Mouse (Mus musculus): ENCODE measurements around the gene Gabarap. TPM values are rescaled to one million over a fixed set of nuclear protein-coding genes. Genes with fewer than 3 reads are reported as not detected.

The Gabarap gene
- 100 to 1,000 TPM; 433 to 450 TPM for polyA plus RNA-seq (2017; shearing (Covaris generic))

DNA sequence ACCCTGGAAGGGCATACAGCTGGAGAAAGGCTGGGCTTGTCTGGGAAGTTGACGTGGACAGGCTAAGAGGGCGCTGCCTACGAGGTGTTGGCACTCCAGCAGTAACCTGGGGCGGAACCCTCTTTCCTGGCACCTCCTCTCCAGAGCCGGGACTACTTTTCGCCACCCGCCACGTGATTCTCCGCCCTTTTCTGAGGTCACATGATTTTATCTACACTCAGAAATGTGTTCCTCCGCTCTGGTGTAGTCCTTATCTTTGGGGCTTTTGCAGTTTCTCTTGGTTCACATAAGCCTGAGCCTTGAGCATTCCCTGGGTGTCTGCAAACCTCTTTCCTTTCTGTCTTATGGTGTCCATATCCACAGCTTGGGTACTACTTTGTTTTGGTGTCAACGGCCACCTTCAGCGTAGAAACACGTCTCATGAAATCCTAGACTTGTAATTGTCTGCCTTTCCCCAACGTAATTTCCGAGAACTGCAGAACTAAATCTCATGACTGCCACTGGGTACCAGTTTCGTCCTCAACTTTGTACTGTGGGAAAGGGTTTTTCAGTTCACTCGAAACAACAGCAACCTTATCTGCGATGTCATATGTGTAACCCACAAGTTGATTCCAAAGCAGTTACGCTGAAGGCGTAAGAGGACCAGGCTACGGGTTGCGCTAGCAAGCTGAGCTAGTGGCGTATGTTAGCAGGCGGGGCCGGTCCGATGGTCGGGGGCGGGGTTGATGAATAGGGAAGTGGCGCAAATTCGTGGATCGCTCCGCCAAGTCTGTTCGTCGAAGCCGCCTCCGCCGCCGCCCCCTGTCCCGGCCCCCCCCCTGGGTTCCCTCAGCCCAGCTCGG, at the start of gene Gabarap:
Gene Gabarap (plus strand): TSS at position 294 of the 842 bp plus-strand sequence.

DNA sequence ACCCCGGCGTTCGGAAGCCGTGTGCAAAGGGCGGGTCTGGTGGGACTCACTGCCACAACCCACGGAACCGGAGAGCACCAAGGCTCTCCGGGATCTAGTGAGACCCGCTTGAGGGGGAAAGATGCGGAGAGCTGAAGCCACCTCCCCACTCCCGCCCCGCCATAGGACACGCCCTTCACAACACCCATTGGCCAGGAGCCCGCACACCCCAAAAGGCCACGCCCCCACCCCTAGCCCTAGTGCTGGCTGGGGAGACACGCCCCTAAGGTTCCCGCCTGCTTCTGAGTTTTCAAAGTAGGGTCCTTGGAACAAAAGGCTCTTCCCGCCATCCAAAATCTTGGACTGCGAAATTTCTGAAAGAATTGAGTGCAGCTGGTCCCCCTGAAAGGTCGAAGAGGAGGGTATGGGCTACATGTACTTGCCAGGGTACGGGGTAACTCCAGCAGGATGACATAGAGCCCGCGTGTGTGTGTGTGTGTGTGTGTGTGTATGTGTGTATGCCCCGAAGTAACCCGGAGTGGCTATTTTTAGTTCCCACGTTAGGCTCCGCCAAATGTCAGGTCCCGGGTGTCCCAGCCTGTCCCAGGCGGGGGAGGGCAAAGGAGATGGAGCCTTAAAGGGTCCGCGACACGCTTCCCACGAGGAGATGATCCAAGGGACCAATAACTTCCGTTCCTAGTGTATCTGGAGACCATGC, 42.7 kb upstream of the Gabarap start, which contains the start of gene Slc2a4:
Gene Slc2a4 (minus strand): TSS at position 123 of the 697 bp plus-strand sequence.

DNA sequence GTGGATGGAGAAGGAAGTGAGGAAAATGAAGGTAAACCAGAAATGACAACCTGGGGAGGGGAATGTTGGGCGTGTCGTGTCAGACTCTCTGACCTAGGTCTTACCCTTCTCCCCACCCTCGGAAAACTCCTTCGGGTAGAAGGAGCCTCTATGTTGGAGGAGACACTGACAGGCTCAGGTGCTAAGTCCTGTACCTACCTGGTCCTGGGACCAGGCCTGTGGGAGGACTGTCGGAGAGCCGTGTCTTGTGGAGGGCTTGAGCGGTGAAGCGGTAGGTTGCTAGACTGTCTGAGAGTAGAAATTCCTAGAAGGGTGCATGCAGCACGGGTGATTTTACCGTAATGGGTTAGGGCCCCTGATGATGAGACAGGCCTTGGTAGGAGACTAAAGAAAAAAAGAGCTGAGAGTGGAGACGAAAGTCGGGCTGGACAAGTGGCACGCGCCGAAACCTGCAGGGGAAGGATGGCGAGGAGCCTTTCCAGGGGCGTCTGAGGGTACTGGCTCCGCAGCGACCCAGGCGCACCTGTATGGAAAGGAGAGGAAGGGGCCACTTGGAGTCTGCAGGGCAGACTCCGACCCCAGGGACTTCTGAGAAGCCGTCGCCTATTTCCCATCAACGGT, 26.2 kb upstream of the Gabarap start, which contains the start of gene Cldn7:
Gene Cldn7 (plus strand): TSS at position 130 of the 621 bp plus-strand sequence.

DNA sequence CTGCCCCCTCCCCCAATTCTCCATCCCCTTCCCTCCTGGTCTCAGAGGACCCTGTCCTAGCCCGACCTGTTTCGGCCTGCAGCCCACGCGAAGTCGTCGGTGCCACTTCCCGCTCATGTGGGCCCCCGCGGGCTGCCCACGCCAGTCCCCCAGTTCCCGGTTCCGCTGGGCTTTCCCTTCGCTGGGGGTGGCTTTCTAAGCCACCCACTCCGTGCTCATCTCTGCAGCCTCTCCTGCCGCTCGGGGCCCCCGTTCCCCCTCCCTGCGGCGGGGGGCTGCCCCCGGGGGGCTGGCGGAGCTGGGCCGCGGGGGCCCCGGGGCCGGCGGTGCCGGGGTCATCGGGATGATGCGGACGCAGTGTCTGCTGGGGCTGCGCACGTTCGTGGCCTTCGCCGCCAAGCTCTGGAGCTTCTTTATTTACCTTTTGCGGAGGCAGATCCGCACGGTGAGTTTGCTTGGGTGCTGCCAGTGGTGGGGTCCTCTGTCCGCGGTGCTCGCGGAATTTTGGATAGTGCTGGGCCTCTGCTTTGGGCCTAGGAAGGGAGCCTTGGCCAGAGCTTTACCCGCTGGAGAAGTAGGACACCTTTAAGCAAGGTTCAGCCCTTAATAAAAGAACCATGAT, 9.7 kb upstream of the Gabarap start, which contains the start of gene Ctdnep1:
Gene Ctdnep1 (plus strand): TSS at position 16 of the 622 bp plus-strand sequence.

DNA sequence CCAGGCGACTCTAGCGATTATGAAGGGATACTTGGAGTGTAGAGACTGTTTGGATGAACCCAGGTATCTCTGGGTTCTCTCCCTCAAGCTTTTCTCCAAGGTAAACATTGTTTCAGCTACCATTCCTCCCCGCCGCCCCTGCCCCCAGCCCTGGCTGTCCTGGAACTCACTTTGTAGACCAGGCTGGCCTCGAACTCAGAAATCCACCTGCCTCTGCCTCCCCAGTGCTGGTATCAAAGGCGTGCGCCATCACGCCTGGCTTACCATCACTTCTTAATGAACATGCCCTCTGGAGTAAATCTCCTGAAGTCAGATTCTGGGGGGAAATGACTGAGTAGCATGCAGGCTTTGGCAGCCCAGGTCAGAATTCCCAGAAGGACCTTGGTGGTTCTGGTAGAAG, 8.7 kb upstream of the Gabarap start, which contains the start of gene Elp5:
Gene Elp5 (minus strand): TSS at position 293 of the 400 bp plus-strand sequence.

DNA sequence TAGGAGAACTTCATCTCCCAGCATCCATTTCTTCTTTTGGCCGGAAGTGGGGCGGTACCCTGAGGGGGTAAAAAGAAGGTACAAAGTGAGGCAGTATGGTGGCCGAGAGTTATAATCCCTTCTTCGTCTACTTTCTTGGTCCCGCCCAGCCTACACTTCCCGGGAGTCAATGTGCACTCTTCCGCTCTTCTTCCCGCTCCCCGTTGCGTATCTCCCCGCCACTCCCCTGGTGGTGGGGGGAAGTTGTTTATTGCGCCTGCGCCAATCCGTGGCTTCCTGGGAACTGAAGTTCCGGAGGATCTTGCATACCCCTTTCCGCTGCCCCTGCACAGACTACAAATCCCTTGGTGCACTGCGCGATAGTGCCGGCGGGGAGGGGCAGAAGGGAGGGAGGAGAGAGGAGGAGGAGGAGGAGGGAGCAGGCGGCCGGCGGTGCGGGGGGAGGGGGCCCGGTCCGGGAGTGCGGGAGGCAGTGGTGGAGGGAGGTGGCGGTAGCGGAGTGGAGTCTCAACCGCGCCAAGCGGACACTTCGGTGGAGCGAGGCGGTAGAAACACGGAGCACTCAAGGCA, 4.5 kb downstream of the Gabarap start, which contains the start of gene Phf23:
Gene Phf23 (plus strand): TSS at position 387 of the 570 bp plus-strand sequence.

DNA sequence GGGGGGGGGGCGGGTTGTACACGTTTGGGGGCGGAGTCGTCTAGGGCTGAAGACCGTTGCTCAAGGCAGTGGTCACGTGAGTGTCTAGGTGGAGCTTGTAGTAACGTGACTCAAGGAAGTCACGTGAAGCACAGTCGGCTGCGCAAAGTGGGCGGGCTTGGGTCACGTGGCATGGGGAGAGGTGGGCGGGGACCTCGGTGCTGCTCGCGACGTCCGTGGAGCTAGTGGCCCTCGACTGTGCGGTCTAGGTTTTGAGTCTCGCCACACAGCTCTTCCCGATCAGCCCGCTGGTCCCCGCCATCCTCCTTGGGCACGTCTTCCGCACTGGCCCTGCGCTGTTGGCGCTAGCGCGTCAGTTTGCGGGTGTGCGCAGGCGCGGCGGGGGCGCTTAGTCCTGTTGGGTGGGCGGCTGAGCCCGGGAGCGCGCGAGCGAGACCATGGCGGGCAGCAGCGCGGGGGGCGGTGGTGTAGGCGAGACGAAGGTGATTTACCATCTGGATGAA, 9.5 kb downstream of the Gabarap start, which contains the start of gene Dvl2:
Gene Dvl2 (plus strand): TSS at position 200 of the 503 bp plus-strand sequence.

DNA sequence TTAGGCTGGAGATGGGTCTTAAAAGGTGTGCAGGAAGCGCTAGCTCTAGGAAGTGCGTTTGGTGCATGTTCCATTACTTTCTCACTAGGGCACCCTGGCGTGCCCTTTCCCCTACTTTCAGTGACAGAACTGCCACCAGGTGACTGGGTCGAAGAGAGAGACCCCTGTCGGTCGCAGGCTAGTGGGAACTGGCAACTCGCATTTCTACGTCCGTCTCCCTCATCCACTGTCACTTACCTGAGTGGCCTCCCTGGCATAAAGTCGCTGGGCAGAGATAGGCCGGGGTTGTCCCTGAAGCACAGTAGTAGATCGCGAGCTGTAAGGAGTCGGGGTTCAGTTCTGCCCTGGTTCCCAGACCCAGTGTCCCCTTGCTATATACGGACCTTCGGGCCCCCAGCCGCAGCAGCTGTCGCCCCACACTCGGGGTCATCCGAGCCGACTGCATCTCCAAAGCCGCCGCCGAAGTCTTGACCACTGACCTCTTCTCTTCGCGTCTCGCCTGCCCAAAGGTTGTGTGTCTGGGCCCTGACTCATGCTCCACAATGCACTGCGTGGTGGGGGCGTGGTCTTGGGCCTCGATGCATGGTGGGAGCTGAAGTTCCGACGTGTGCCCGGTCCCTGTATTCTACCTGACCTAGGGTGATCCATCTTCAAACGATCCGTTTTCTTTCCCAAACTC, 24.1 kb downstream of the Gabarap start, which contains the start of gene Acadvl:
Gene Acadvl (minus strand): TSS at position 532 of the 679 bp plus-strand sequence.

DNA sequence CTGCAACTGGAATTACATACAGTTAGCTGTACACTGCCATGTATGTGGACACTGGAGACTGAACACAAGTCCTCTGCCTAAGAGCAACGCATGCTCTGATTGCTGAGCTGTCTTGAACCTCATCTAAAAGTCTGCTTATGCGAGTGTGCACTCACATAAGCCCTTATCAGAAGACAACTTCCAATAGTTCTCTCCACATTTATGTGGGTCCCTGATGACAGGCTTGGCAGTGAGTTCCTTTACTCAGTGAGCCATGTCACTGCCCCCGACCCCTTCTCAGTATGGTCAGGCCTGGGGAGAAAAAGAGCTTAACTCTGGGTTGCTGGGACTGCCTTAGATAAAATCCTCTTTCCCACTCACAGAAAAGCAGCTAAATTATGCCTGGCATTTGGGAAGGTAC, 25.7 kb downstream of the Gabarap start, which contains the start of gene Dlg4:
Gene Dlg4 (plus strand): TSS at position 274 of the 400 bp plus-strand sequence.

Other genes starting within 250 kb of the Gabarap start
- 10 to 100 TPM; 30.9 to 45.6 TPM for gene Polr2a, start 232.5 kb upstream of the Gabarap start, polyA plus RNA-seq (2017; shearing (Covaris generic))
- not detected for gene Slc35g3, start 229.2 kb upstream of the Gabarap start, polyA plus RNA-seq (2017; shearing (Covaris generic))
- 1 to 10 TPM; 4.9 to 5.8 TPM for gene Zbtb4, start 225.2 kb upstream of the Gabarap start, polyA plus RNA-seq (2017; shearing (Covaris generic))
- 1 to 10 TPM; 1.6 to 3.6 TPM for gene Chrnb1, start 195.2 kb upstream of the Gabarap start, polyA plus RNA-seq (2017; shearing (Covaris generic))
- not detected for gene Fgf11, start 189.3 kb upstream of the Gabarap start, polyA plus RNA-seq (2017; shearing (Covaris generic))
- under 1 TPM in 1 of 2 experiments, not detected in 1; 0.38 TPM for gene Tmem102, start 185.5 kb upstream of the Gabarap start, polyA plus RNA-seq (2017; shearing (Covaris generic))
- gene Gm39566, start 175.8 kb upstream of the Gabarap start, polyA plus RNA-seq (2017; shearing (Covaris generic)), result not detected
- not detected for gene Spem2, start 172.7 kb upstream of the Gabarap start, polyA plus RNA-seq (2017; shearing (Covaris generic))
- not detected for gene Spem1, start 169.0 kb upstream of the Gabarap start, polyA plus RNA-seq (2017; shearing (Covaris generic))
- under 1 TPM; 0.24 to 0.34 TPM for gene Nlgn2, start 153.4 kb upstream of the Gabarap start, polyA plus RNA-seq (2017; shearing (Covaris generic))
- gene Tmem256, start 152.6 kb upstream of the Gabarap start, polyA plus RNA-seq (2017; shearing (Covaris generic)), result 100 to 1,000 TPM; 109 to 131 TPM
- gene Plscr3, start 144.8 kb upstream of the Gabarap start, polyA plus RNA-seq (2017; shearing (Covaris generic)), result 10 to 100 TPM; 19.0 to 36.8 TPM
- gene Tnk1, start 132.4 kb upstream of the Gabarap start, polyA plus RNA-seq (2017; shearing (Covaris generic)), result not detected
- gene Tmem95, start 113.1 kb upstream of the Gabarap start, polyA plus RNA-seq (2017; shearing (Covaris generic)), result not detected
- 1 to 10 TPM in 1 of 2 experiments, under 1 TPM in 1; 0.39 to 3.3 TPM for gene Kctd11, start 109.7 kb upstream of the Gabarap start, polyA plus RNA-seq (2017; shearing (Covaris generic))
- gene Acap1, start 95.6 kb upstream of the Gabarap start, polyA plus RNA-seq (2017; shearing (Covaris generic)), result 100 to 1,000 TPM; 299 to 487 TPM
- 1 to 10 TPM; 1.5 to 4.2 TPM for gene 2810408A11Rik, start 90.2 kb upstream of the Gabarap start, polyA plus RNA-seq (2017; shearing (Covaris generic))
- gene Neurl4, start 90.1 kb upstream of the Gabarap start, polyA plus RNA-seq (2017; shearing (Covaris generic)), result 1 to 10 TPM; 5.2 to 6.2 TPM
- 100 to 1,000 TPM; 148 to 174 TPM for gene Gps2, start 77.3 kb upstream of the Gabarap start, polyA plus RNA-seq (2017; shearing (Covaris generic))
- gene Eif5a, start 69.2 kb upstream of the Gabarap start, polyA plus RNA-seq (2017; shearing (Covaris generic)), result 1,000 to 10,000 TPM; 1,226 to 1,635 TPM
- gene Ybx2, start 55.3 kb upstream of the Gabarap start, polyA plus RNA-seq (2017; shearing (Covaris generic)), result not detected
- not detected for gene Slc2a4, start 43.0 kb upstream of the Gabarap start, polyA plus RNA-seq (2017; shearing (Covaris generic))
- gene Cldn7, start 26.4 kb upstream of the Gabarap start, polyA plus RNA-seq (2017; shearing (Covaris generic)), result under 1 TPM in 1 of 2 experiments, not detected in 1; 0.49 TPM
- 100 to 1,000 TPM in 1 of 2 experiments, 10 to 100 TPM in 1; 88.2 to 126 TPM for gene Ctdnep1, start 10.0 kb upstream of the Gabarap start, polyA plus RNA-seq (2017; shearing (Covaris generic))
- 100 to 1,000 TPM in 1 of 2 experiments, 10 to 100 TPM in 1; 57.5 to 119 TPM for gene Elp5, start 8.6 kb upstream of the Gabarap start, polyA plus RNA-seq (2017; shearing (Covaris generic))
- gene Phf23, start 4.6 kb downstream of the Gabarap start, polyA plus RNA-seq (2017; shearing (Covaris generic)), result 10 to 100 TPM; 80.2 to 94.0 TPM
- gene Dvl2, start 9.5 kb downstream of the Gabarap start, polyA plus RNA-seq (2017; shearing (Covaris generic)), result 10 to 100 TPM; 14.2 to 22.1 TPM
- 100 to 1,000 TPM; 104 to 130 TPM for gene Acadvl, start 24.3 kb downstream of the Gabarap start, polyA plus RNA-seq (2017; shearing (Covaris generic))
- gene Dlg4, start 25.8 kb downstream of the Gabarap start, polyA plus RNA-seq (2017; shearing (Covaris generic)), result 1 to 10 TPM; 5.6 to 5.7 TPM
- not detected for gene Asgr1, start 62.9 kb downstream of the Gabarap start, polyA plus RNA-seq (2017; shearing (Covaris generic))
- gene Asgr2, start 101.5 kb downstream of the Gabarap start, polyA plus RNA-seq (2017; shearing (Covaris generic)), result not detected
- gene Mgl2, start 139.2 kb downstream of the Gabarap start, polyA plus RNA-seq (2017; shearing (Covaris generic)), result under 1 TPM; 0.32 to 0.76 TPM
- gene Clec10a, start 165.1 kb downstream of the Gabarap start, polyA plus RNA-seq (2017; shearing (Covaris generic)), result 1 to 10 TPM in 1 of 2 experiments, not detected in 1; 5.3 TPM
- gene Slc16a11, start 221.6 kb downstream of the Gabarap start, polyA plus RNA-seq (2017; shearing (Covaris generic)), result under 1 TPM; 0.21 to 0.60 TPM
- gene Slc16a13, start 229.9 kb downstream of the Gabarap start, polyA plus RNA-seq (2017; shearing (Covaris generic)), result 1 to 10 TPM; 2.8 to 3.6 TPM
- gene Bcl6b, start 238.7 kb downstream of the Gabarap start, polyA plus RNA-seq (2017; shearing (Covaris generic)), result not detected
- 100 to 1,000 TPM; 171 to 200 TPM for gene 0610010K14Rik, start 246.8 kb downstream of the Gabarap start, polyA plus RNA-seq (2017; shearing (Covaris generic))
- 1 to 10 TPM; 5.1 to 5.8 TPM for gene Gm21988, start 248.7 kb downstream of the Gabarap start, polyA plus RNA-seq (2017; shearing (Covaris generic))
- 100 to 1,000 TPM; 279 to 287 TPM for gene Rnasek, start 248.7 kb downstream of the Gabarap start, polyA plus RNA-seq (2017; shearing (Covaris generic))